Mouse (Mus musculus): ENCODE data around the gene Capn3. TPM values are rescaled to one million over a fixed set of nuclear protein-coding genes. Genes with fewer than 3 reads are reported as not detected.

Capn3 gene
- total RNA-seq, 2 experiments from 2014 or later: 2.5 to 2.9 TPM

Other genes starting within 250 kb of the Capn3 start
- gene Pla2g4e, start 210.7 kb upstream of the Capn3 start, total RNA-seq (2021): 1 to 10 TPM; 3.0 to 3.8 TPM
- gene Pla2g4d, start 166.8 kb upstream of the Capn3 start, total RNA-seq (2021): not detected
- not detected for gene Pla2g4f, start 141.9 kb upstream of the Capn3 start, total RNA-seq (2021)
- 10 to 100 TPM; 27.6 to 37.7 TPM for gene Vps39, start 102.9 kb upstream of the Capn3 start, total RNA-seq (2021)
- 10 to 100 TPM; 16.9 to 17.5 TPM for gene Ganc, start 52.1 kb upstream of the Capn3 start, total RNA-seq (2021)
- gene Tmem87a, start 51.9 kb upstream of the Capn3 start, total RNA-seq (2021): 10 to 100 TPM; 21.9 to 22.7 TPM
- gene Zfp106, start 107.8 kb downstream of the Capn3 start, total RNA-seq (2021): 100 to 1,000 TPM; 154 to 160 TPM
- gene Snap23, start 111.7 kb downstream of the Capn3 start, total RNA-seq (2021): 10 to 100 TPM; 41.5 to 47.7 TPM
- gene Haus2, start 153.4 kb downstream of the Capn3 start, total RNA-seq (2021): 10 to 100 TPM; 15.7 to 16.0 TPM
- gene Lrrc57, start 153.5 kb downstream of the Capn3 start, total RNA-seq (2021): 10 to 100 TPM; 13.7 to 14.0 TPM
- 10 to 100 TPM; 15.3 to 16.3 TPM for gene Stard9, start 173.1 kb downstream of the Capn3 start, total RNA-seq (2021)